Mouse (Mus musculus) neural tube, embryonic 13.5 days (tissue): ENCODE data around the gene Ephb2. TPM values are rescaled to one million over a fixed set of nuclear protein-coding genes. Genes with fewer than 3 reads are reported as not detected.

Source experiments
- ATAC-seq: fragments of 200-750 bp; cut with Nextera tagmentation; 2 replicates; pipeline ENCODE4 v1.8.0; 2017; ENCODE audit warnings: low read depth, mild to moderate bottlenecking, moderate TSS enrichment, moderate library complexity
- H3K27ac ChIP-seq: fragments of 300-500 bp; sonication (generic); replicated peaks from 2 replicates; pipeline ENCODE4 v1.5.1; 2015; ENCODE audit warnings: moderate library complexity, mild to moderate bottlenecking, inconsistent platforms
- H3K27me3 ChIP-seq: fragments of 300-500 bp; sonication (generic); 2 replicates; pipeline ENCODE4 v1.6.1; 2015; ENCODE audit warnings: mild to moderate bottlenecking, inconsistent platforms
- H3K36me3 ChIP-seq: fragments of 300-500 bp; sonication (generic); 2 replicates; pipeline ENCODE4 v1.6.1; 2015; ENCODE audit warnings: mild to moderate bottlenecking, inconsistent platforms
- H3K4me1 ChIP-seq: fragments of 300-500 bp; sonication (generic); replicated peaks from 2 replicates; pipeline ENCODE4 v1.6.1; 2015; ENCODE audit warnings: inconsistent platforms
- H3K4me2 ChIP-seq: fragments of 300-500 bp; sonication (generic); 2 replicates; pipeline ENCODE4 v1.6.1; 2015; ENCODE audit warnings: inconsistent platforms, mild to moderate bottlenecking, moderate library complexity
- H3K4me3 ChIP-seq: fragments of 300-500 bp; sonication (generic); 2 replicates; pipeline ENCODE4 v1.5.1; 2015; ENCODE audit warnings: mild to moderate bottlenecking, inconsistent platforms
- H3K9ac ChIP-seq: fragments of 300-500 bp; sonication (generic); 2 replicates; pipeline ENCODE4 v1.6.1; 2015; ENCODE audit warnings: moderate library complexity, mild to moderate bottlenecking, inconsistent platforms
- H3K9me3 ChIP-seq: fragments of 300-500 bp; sonication (generic); 2 replicates; pipeline ENCODE4 v1.6.1; 2016; ENCODE audit warnings: inconsistent platforms
- WGBS: fragments of 180-500 bp; shearing (Covaris S2); methylation state at CpG from one replicate; pipeline ENCODE4 v1.1.7; 2015; 5-methylcytosine and 5-hydroxymethylcytosine counted together
- microRNA-seq: library from miRNA; unstranded; fragments of <30 nt; microRNA quantifications from one replicate; pipeline ENCODE4, GENCODE M21; 2016
- polyA plus RNA-seq: library from polyadenylated mRNA; unstranded; fragments of >200 nt; fragmentation: Nextera tagmentation; extraction: Ambion mirVana; gene quantifications from 2 replicates; pipeline ENCODE4 v1.2.1, GENCODE M21; 2015

The Ephb2 gene
- polyA plus RNA-seq, 1 experiment from 2014 or later: 18.6 TPM

DNA sequence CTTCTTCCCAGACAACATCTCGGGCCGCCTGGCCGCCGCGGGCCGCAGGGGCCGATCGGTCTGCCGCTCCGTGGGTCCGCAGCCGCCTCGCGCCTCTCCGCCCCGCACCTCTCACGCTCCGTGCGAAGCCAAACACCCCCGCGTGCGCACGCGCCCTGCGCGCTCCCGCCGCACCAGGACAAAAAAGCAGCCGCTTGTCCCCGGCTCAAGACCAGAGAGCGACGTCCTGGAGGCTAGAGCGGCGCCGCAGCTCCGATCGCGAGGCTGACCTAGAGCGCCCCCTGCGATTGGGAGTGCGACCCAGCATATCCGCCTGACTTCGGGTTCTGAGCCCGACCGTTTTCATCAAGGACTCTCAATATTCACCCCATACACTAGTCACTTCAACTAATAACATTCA, 233.2 kb downstream of the Ephb2 start, which contains the start of gene Kdm1a:
TSS of gene Kdm1a (minus strand) at position 156 of the 400 bp plus-strand sequence.
- Histone ChIP-seq H3K27ac (peak within 1 kb of the TSS; percentile 96), H3K4me2 (peak within 1 kb of the TSS; percentile 76), H3K36me3 (no peaks in the 10 kb centered on the region), H3K9ac (peak within 1 kb of the TSS; percentile 100), H3K4me3 (peak within 1 kb of the TSS; percentile 99), H3K4me1 (peaks cover 30% of the 10 kb centered on the region), H3K9me3 (no peaks in the 10 kb centered on the region), H3K27me3 (no peaks in the 10 kb centered on the region)
- under 1% methylated on average over 31 of the region's 45 CpGs for WGBS
- ATAC-seq: peak; percentile 91

DNA sequence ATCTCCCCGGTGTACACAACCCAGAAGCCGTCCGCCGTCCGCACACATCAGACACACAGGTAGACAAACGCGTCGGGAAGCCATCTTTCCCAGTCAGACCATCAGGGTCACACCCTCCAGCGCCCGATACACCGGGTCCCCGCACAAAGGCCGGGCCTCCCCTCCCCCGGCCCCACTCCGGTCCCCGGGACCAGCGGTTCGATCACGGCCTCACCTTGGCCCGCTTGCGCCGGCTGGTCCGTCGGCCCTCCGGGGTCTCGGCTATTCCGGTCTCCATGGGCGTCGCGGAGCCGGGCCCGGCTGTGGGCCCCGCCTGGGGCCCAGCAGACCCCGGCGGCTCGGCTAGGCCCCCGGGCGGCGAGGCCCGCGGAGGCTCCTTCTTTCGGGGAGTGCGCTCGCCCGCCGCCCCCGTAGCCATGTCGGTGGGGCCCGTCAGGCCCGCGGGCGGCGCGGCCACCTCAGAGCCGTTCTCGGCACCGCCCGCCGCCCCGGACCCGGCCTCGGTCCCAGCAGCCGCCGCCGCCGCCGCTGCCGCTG, 233.7 kb downstream of the Ephb2 start:
- peak; percentile 66 for ATAC-seq
- H3K9me3 ChIP-seq: no peaks in the 10 kb centered on the region
- peak overlapping the region; percentile 76 for H3K4me2 ChIP-seq
- peak overlapping the region; percentile 100 for H3K9ac ChIP-seq
- peaks cover 33% of the 10 kb centered on the region for H3K4me1 ChIP-seq
- H3K36me3 ChIP-seq: no peaks in the 10 kb centered on the region
- WGBS: 1% methylated on average over 56 of the region's 68 CpGs
- peak overlapping the region; percentile 99 for H3K4me3 ChIP-seq
- H3K27ac ChIP-seq: peak overlapping the region; percentile 96
- no peaks in the 10 kb centered on the region for H3K27me3 ChIP-seq

DNA sequence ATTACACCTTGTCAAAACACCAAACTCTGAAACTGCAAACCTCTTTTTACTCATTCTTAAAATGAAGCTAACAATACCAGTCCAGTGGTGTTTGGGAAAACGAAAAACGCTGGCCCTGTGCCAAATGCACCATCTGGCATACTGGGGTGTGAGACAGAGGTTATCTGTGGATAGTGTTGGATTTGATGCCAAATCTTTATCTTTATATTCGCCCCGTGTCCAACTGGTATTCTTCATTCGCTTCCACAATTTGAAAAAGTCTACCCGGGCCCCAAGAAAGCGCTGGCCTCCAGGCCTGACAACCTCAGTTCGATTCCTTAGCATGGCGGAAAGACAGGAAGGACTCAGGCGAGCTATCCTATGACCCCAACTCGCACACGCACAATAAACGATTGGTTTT, 234.3 kb downstream of the Ephb2 start:
- no peak for ATAC-seq
- Histone ChIP-seq H3K27ac (peak overlapping the region; percentile 96), H3K9ac (peak overlapping the region; percentile 100), H3K36me3 (no peaks in the 10 kb centered on the region), H3K9me3 (no peaks in the 10 kb centered on the region), H3K27me3 (no peaks in the 10 kb centered on the region), H3K4me2 (peak overlapping the region; percentile 76), H3K4me3 (peak overlapping the region; percentile 99), H3K4me1 (peaks cover 37% of the 10 kb centered on the region)
- WGBS: under 1% methylated on average over 13 of the region's 13 CpGs

DNA sequence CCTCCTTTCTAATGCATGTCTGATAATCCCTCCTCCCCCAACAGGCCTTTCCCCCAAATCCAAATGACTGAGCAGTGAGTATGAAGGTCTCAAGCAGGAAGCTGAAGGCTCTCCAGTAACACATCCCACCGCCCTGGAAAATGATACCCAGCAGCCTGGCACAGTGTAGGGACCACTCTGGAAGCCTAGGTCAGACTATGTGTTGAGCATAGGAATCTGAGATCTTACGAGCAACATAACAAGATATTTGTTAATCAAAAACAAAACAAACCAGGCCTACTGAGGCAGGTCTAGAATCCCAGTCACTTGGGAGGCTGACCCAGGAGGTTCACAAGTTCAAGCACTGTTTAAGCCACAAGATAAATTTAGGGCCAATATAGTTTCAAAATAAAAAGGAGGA, 235.3 kb downstream of the Ephb2 start:
- Histone ChIP-seq H3K4me3 (peak overlapping the region; percentile 99), H3K9ac (peak overlapping the region; percentile 100), H3K9me3 (no peaks in the 10 kb centered on the region), H3K27ac (no peak overlapping the region), H3K4me1 (peaks cover 43% of the 10 kb centered on the region), H3K27me3 (no peaks in the 10 kb centered on the region), H3K36me3 (no peaks in the 10 kb centered on the region), H3K4me2 (peak overlapping the region; percentile 76)
- no peak for ATAC-seq
- WGBS: 87% methylated on average over 2 of the region's 2 CpGs

DNA sequence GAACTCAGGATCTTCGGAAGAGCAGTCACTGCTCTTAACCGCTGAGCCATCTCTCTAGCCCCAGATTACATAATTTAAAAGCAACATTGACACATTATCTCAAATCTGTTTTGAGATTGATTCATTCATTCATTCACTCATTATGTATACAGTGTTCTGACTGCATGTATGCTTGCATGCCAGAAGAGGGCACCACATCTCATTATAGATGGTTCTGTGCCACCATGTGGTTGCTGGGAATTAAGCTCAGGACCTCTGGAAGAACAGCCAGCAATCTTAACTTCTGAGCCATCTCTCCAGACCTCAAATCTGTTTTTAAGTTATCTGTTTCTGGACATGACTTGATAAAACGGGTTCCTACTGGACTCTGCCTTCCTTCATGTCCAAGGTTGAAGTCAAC, 235.9 kb downstream of the Ephb2 start:
- Histone ChIP-seq H3K36me3 (no peaks in the 10 kb centered on the region), H3K4me3 (peak overlapping the region; percentile 99; the same call in 1 of the 2 replicates), H3K4me1 (peaks cover 50% of the 10 kb centered on the region), H3K4me2 (peak overlapping the region; percentile 76), H3K27ac (no peak overlapping the region), H3K9ac (no peak overlapping the region), H3K27me3 (no peaks in the 10 kb centered on the region), H3K9me3 (no peaks in the 10 kb centered on the region)
- no peak for ATAC-seq
- 95% methylated on average over 3 of the region's 3 CpGs for WGBS

DNA sequence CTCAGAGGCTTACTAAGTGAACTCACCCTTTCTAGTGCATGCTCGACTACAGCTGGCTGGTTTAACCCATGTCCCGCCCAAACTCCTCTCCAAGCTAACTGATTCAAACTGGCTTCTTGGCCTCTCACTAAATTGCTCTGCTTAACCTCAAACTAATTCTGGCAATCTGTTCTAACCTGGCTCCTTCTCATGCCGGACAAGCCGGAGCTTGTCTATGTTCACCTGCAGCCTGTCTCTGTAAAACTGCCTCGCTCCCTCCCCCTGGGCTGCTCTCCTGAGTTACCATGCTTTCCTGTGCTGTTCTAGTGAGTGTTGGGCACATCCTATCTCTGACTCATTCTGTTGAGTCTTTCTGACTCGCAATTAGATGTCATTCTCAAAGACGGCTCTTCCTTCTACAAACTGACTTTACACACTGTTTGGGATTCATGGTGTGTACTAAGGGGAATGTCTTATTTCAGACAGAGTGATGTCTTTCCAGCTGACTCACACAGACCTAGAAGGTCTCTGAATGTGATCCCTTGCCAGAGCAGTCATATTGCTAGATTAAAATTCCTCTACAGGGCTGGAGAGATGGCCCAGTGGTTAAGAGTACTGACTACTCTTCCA, 237.4 kb downstream of the Ephb2 start:
- no peaks in the 10 kb centered on the region for H3K27me3 ChIP-seq
- no peak for ATAC-seq
- no peak overlapping the region for H3K4me2 ChIP-seq
- H3K27ac ChIP-seq: no peak overlapping the region
- H3K9ac ChIP-seq: no peak overlapping the region
- no peaks in the 10 kb centered on the region for H3K36me3 ChIP-seq
- H3K9me3 ChIP-seq: no peaks in the 10 kb centered on the region
- no peak overlapping the region for H3K4me3 ChIP-seq
- peaks cover 64% of the 10 kb centered on the region for H3K4me1 ChIP-seq
- WGBS: 90% methylated on average over 7 of the region's 7 CpGs

Small RNA genes lying within 50 kb of the gene (microRNA-seq; reads per million reads assigned to microRNA genes)
- not detected for gene Gm22180

Other genes with a start within 250 kb of the Ephb2 start
- 76.5 TPM in 2 replicates for gene Kdm1a, start 233.3 kb downstream of the Ephb2 start, polyA plus RNA-seq
- not detected in 2 replicates for gene Tex46, start 225.6 kb downstream of the Ephb2 start, polyA plus RNA-seq
- gene Lactbl1, start 213.4 kb downstream of the Ephb2 start, polyA plus RNA-seq: 0.10 TPM in 1 of 2 replicates, not detected in the other
- 47.3 and 50.5 TPM in 2 replicates for gene C1qb, start 50.2 kb upstream of the Ephb2 start, polyA plus RNA-seq
- gene C1qc, start 57.1 kb upstream of the Ephb2 start, polyA plus RNA-seq: 24.7 and 25.5 TPM in 2 replicates
- 23.2 and 28.5 TPM in 2 replicates for gene C1qa, start 62.8 kb upstream of the Ephb2 start, polyA plus RNA-seq
- 8.0 and 9.1 TPM in 2 replicates for gene Epha8, start 120.8 kb upstream of the Ephb2 start, polyA plus RNA-seq
- gene Zbtb40, start 212.8 kb upstream of the Ephb2 start, polyA plus RNA-seq: 3.6 and 4.5 TPM in 2 replicates